Mouse (Mus musculus): ENCODE measurements around the gene Stk17b. TPM values are rescaled to one million over a fixed set of nuclear protein-coding genes. Genes with fewer than 3 reads are reported as not detected.
"Not testable (repeated sequence)": the region's sequence is repeated elsewhere in the genome, so short reads cannot be mapped to it uniquely, and the experiment has no call there.

Gene Stk17b
- total RNA-seq, 2 experiments from 2014 or later: 33.8 to 35.6 TPM

- ATAC-seq (replicated peaks; ENCODE audit: poor library complexity): peak; percentile 70
These were observed 56.4 kb downstream of the Stk17b start for GRCm38 (mm10) chr1:53728489-53729225.

- no peak for ATAC-seq (replicated peaks; ENCODE audit: poor library complexity)
These were observed 58.1 kb downstream of the Stk17b start for GRCm38 (mm10) chr1:53726883-53727282.

- no peak for ATAC-seq (replicated peaks; ENCODE audit: poor library complexity)
These were observed 63.7 kb downstream of the Stk17b start for GRCm38 (mm10) chr1:53721353-53721752.

- no peak for ATAC-seq (replicated peaks; ENCODE audit: poor library complexity)
These were observed 64.2 kb downstream of the Stk17b start for GRCm38 (mm10) chr1:53720601-53721351.

GRCm38 (mm10) chr1:53715966-53716515, 69.0 kb downstream of the Stk17b start:
- ATAC-seq (replicated peaks; ENCODE audit: poor library complexity): no peak

- ATAC-seq (replicated peaks; ENCODE audit: poor library complexity): peak; percentile 77
These were observed 69.6 kb downstream of the Stk17b start for GRCm38 (mm10) chr1:53715446-53715845.

GRCm38 (mm10) chr1:53713383-53713782, 71.6 kb downstream of the Stk17b start:
- ATAC-seq (replicated peaks; ENCODE audit: poor library complexity): not testable (repeated sequence)

GRCm38 (mm10) chr1:53711069-53711468, 74.0 kb downstream of the Stk17b start:
- ATAC-seq (replicated peaks; ENCODE audit: poor library complexity): no peak

GRCm38 (mm10) chr1:53709602-53710001, 75.4 kb downstream of the Stk17b start:
- not testable (repeated sequence) for ATAC-seq (replicated peaks; ENCODE audit: poor library complexity)

GRCm38 (mm10) chr1:53706431-53707361, 78.3 kb downstream of the Stk17b start, which contains the start of gene Dnah7a:
Gene Dnah7a, minus strand, starts transcription at chr1:53706784.
- ATAC-seq (replicated peaks; ENCODE audit: poor library complexity): peak; percentile 63

Other genes starting within 250 kb of the Stk17b start
- gene Dnah7a, start 78.4 kb downstream of the Stk17b start, total RNA-seq (2015): 0.32 TPM in 1 of 2 replicates, not detected in the other
- gene Dnah7a, start 78.4 kb downstream of the Stk17b start, total RNA-seq (2017): not detected in 2 replicates